Mouse (Mus musculus): ENCODE measurements around the gene Polr2a. TPM values are rescaled to one million over a fixed set of nuclear protein-coding genes. Genes with fewer than 3 reads are reported as not detected.

Polr2a gene
- polyA plus RNA-seq, 1 experiment: 49.2 TPM

GRCm38 (mm10) chr11:69695361-69696181 is 62.9 kb downstream of the Polr2a start, which contains the start of the genes Tnfsf12 and Tnfsfm13:
Gene Tnfsf12 (minus strand): TSS chr11:69695849.
Gene Tnfsfm13 (minus strand): TSS chr11:69696098.
- Histone ChIP-seq H3K4me3 (replicated peaks; ENCODE audit: control insufficient read depth, low read depth, low read length) (peak within 1 kb of the TSS; percentile 43), H3K4me1 (ENCODE audit: control insufficient read depth, insufficient read depth, low read length) (peaks cover 1% of the 10 kb centered on the region; the same call in 1 of the 2 replicates), H3K27ac (ENCODE audit: control insufficient read depth, insufficient read depth, low read depth, low read length, poor library complexity) (peak within 1 kb of the TSS; percentile 86)
- WGBS: 11% methylated on average over 41 of the region's 41 CpGs
- TF ChIP-seq CTCF (IDR thresholded peaks at IDR 0.05; ENCODE audit: control insufficient read depth, insufficient read depth, low read length) (no peak), POLR2A (IDR thresholded peaks at IDR 0.05; ENCODE audit: borderline replicate concordance, control insufficient read depth, low read depth, low read length) (peak; percentile 58; the same call in 1 of the 2 replicates)

GRCm38 (mm10) chr11:69695046-69695360 is 63.4 kb downstream of the Polr2a start:
- Histone ChIP-seq H3K4me1 (ENCODE audit: control insufficient read depth, insufficient read depth, low read length) (peaks cover 1% of the 10 kb centered on the region; the same call in 1 of the 2 replicates), H3K27ac (ENCODE audit: control insufficient read depth, insufficient read depth, low read depth, low read length, poor library complexity) (peak overlapping the region; percentile 50; the same call in 1 of the 2 replicates), H3K4me3 (replicated peaks; ENCODE audit: control insufficient read depth, low read depth, low read length) (peak overlapping the region; percentile 43)
- 67% methylated on average over 6 of the region's 6 CpGs for WGBS
- no peak for TF ChIP-seq CTCF (IDR thresholded peaks at IDR 0.05; ENCODE audit: control insufficient read depth, insufficient read depth, low read length)
- no peak for TF ChIP-seq POLR2A (IDR thresholded peaks at IDR 0.05; ENCODE audit: borderline replicate concordance, control insufficient read depth, low read depth, low read length)

GRCm38 (mm10) chr11:69693421-69693965 is 64.9 kb downstream of the Polr2a start:
- TF ChIP-seq POLR2A (IDR thresholded peaks at IDR 0.05; ENCODE audit: borderline replicate concordance, control insufficient read depth, low read depth, low read length) (no peak), CTCF (IDR thresholded peaks at IDR 0.05; ENCODE audit: control insufficient read depth, insufficient read depth, low read length) (no peak)
- Histone ChIP-seq H3K27ac (ENCODE audit: control insufficient read depth, insufficient read depth, low read depth, low read length, poor library complexity) (no peak overlapping the region), H3K4me3 (replicated peaks; ENCODE audit: control insufficient read depth, low read depth, low read length) (no peak overlapping the region), H3K4me1 (ENCODE audit: control insufficient read depth, insufficient read depth, low read length) (peaks cover 1% of the 10 kb centered on the region; the same call in 1 of the 2 replicates)
- 66% methylated on average over 11 of the region's 11 CpGs for WGBS

GRCm38 (mm10) chr11:69692863-69693262 is 65.6 kb downstream of the Polr2a start:
- peaks cover 1% of the 10 kb centered on the region; the same call in 1 of the 2 replicates for H3K4me1 ChIP-seq (ENCODE audit: control insufficient read depth, insufficient read depth, low read length)

GRCm38 (mm10) chr11:69692196-69692811 is 66.1 kb downstream of the Polr2a start:
- H3K4me1 ChIP-seq (ENCODE audit: control insufficient read depth, insufficient read depth, low read length): peaks cover 1% of the 10 kb centered on the region; the same call in 1 of the 2 replicates
- H3K27ac ChIP-seq (ENCODE audit: control insufficient read depth, insufficient read depth, low read depth, low read length, poor library complexity): no peak overlapping the region
- H3K4me3 ChIP-seq (replicated peaks; ENCODE audit: control insufficient read depth, low read depth, low read length): no peak overlapping the region
- WGBS: 45% methylated on average over 9 of the region's 9 CpGs
- no peak for TF ChIP-seq POLR2A (IDR thresholded peaks at IDR 0.05; ENCODE audit: borderline replicate concordance, control insufficient read depth, low read depth, low read length)
- TF ChIP-seq CTCF (IDR thresholded peaks at IDR 0.05; ENCODE audit: control insufficient read depth, insufficient read depth, low read length): no peak

More at GRCm38 (mm10) chr11:69692863-69693262, 65.6 kb downstream of the Polr2a start:
- Histone ChIP-seq H3K27ac (ENCODE audit: control insufficient read depth, insufficient read depth, low read depth, low read length, poor library complexity) (no peak overlapping the region), H3K4me3 (replicated peaks; ENCODE audit: control insufficient read depth, low read depth, low read length) (no peak overlapping the region)
- 83% methylated on average over 6 of the region's 6 CpGs for WGBS
- TF ChIP-seq CTCF (IDR thresholded peaks at IDR 0.05; ENCODE audit: control insufficient read depth, insufficient read depth, low read length) (no peak), POLR2A (IDR thresholded peaks at IDR 0.05; ENCODE audit: borderline replicate concordance, control insufficient read depth, low read depth, low read length) (no peak)

- H3K27ac ChIP-seq (ENCODE audit: control insufficient read depth, insufficient read depth, low read depth, low read length, poor library complexity): no peak overlapping the region
- TF ChIP-seq CTCF (IDR thresholded peaks at IDR 0.05; ENCODE audit: control insufficient read depth, insufficient read depth, low read length) (no peak), POLR2A (IDR thresholded peaks at IDR 0.05; ENCODE audit: borderline replicate concordance, control insufficient read depth, low read depth, low read length) (no peak)
Measured at GRCm38 (mm10) chr11:69689891-69690290, 68.5 kb downstream of the Polr2a start.

GRCm38 (mm10) chr11:69687061-69687460 is 71.4 kb downstream of the Polr2a start:
- 85% methylated on average over 5 of the region's 5 CpGs for WGBS
- H3K27ac ChIP-seq (ENCODE audit: control insufficient read depth, insufficient read depth, low read depth, low read length, poor library complexity): no peak overlapping the region
- TF ChIP-seq CTCF (IDR thresholded peaks at IDR 0.05; ENCODE audit: control insufficient read depth, insufficient read depth, low read length) (no peak), POLR2A (IDR thresholded peaks at IDR 0.05; ENCODE audit: borderline replicate concordance, control insufficient read depth, low read depth, low read length) (no peak)
- no peak overlapping the region for H3K4me3 ChIP-seq (replicated peaks; ENCODE audit: control insufficient read depth, low read depth, low read length)
- peaks cover 3% of the 10 kb centered on the region for H3K4me1 ChIP-seq (ENCODE audit: control insufficient read depth, insufficient read depth, low read length)

More at GRCm38 (mm10) chr11:69689891-69690290, 68.5 kb downstream of the Polr2a start:
- WGBS: 94% methylated on average over 1 of the region's 1 CpGs
- Histone ChIP-seq H3K4me3 (replicated peaks; ENCODE audit: control insufficient read depth, low read depth, low read length) (no peak overlapping the region), H3K4me1 (ENCODE audit: control insufficient read depth, insufficient read depth, low read length) (peaks cover 3% of the 10 kb centered on the region)

- no peak overlapping the region for H3K4me3 ChIP-seq (replicated peaks; ENCODE audit: control insufficient read depth, low read depth, low read length)
- TF ChIP-seq POLR2A (IDR thresholded peaks at IDR 0.05; ENCODE audit: borderline replicate concordance, control insufficient read depth, low read depth, low read length) (no peak), CTCF (IDR thresholded peaks at IDR 0.05; ENCODE audit: control insufficient read depth, insufficient read depth, low read length) (no peak)
- H3K27ac ChIP-seq (ENCODE audit: control insufficient read depth, insufficient read depth, low read depth, low read length, poor library complexity): no peak overlapping the region
- 42% methylated on average over 4 of the region's 4 CpGs for WGBS
- peaks cover 3% of the 10 kb centered on the region for H3K4me1 ChIP-seq (ENCODE audit: control insufficient read depth, insufficient read depth, low read length)
Measured at GRCm38 (mm10) chr11:69686377-69686776, 72.1 kb downstream of the Polr2a start.
